Mouse (Mus musculus): ENCODE measurements around the gene March9.

DNA sequence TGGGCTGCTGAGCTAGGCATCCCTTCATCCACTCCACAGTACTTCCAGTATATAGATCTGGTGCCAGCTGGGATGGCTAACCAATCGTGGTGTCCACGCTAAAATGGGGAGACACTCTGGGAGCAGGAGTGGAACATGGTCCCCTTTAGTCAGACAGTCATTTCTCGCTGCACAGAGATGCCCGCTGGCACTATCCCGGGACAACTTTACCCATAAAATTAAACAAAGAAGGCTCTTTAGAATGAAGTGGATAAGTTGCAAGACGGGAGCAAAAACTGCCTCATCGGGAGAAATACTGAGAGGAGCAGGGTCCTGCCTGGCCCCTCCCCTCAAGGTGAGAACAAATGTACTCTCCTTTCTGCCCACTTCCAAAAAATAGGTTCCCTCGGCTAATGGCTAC lies 1.3 kb downstream of the March9 start:
- TF ChIP-seq CTCF (IDR thresholded peaks at IDR 0.05; ENCODE audit: extremely low read depth, insufficient read length, insufficient replicate concordance, low read depth, low read length) (no peak), POLR2A (IDR thresholded peaks at IDR 0.05; ENCODE audit: low read depth, low read length) (no peak)
